Mouse (Mus musculus): Measurements from ENCODE around the gene Ap1ar. TPM values are rescaled to one million over a fixed set of nuclear protein-coding genes. Genes with fewer than 3 reads are reported as not detected.

The Ap1ar gene
- polyA plus RNA-seq, 1 experiment from 2014 or later, result 26.2 TPM

DNA sequence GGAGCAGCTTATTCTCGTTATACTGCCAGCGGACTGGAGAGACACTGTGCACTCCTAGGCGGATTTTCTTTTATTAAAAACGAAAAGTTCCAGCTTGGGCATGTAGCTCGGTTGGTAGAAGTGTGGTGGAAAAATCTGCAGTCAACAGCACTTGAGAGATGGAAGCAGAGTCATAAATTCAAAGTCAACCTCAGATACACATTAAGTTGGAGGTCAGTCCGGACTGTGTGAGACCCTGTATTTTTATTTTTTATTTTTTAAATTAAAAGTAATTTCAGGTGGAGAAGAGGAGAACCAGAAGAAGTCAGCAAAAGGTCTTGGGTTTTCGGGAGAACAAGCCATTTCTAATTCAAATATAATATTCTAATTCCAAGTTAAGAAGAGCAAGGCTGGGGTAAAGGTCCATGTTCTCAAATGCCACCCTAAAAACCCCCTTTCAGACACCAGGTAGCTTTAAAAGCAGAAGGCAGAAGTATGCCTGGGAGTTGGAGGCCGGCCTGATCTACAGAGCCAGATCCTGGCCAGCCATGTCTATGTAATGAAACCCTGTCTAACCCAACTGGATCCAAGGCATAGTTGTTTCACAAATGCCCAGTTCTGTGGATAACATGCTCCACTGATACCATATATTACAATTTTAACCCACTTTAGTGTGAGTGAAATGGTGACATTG is 785 bp upstream of the Ap1ar start:
- 32% methylated on average over 8 of the region's 8 CpGs for WGBS
- no peak; the same call in 1 of the 2 replicates for ATAC-seq (ENCODE audit: insufficient number of reproducible peaks, insufficient read depth, low FRiP score, low read depth)

DNA sequence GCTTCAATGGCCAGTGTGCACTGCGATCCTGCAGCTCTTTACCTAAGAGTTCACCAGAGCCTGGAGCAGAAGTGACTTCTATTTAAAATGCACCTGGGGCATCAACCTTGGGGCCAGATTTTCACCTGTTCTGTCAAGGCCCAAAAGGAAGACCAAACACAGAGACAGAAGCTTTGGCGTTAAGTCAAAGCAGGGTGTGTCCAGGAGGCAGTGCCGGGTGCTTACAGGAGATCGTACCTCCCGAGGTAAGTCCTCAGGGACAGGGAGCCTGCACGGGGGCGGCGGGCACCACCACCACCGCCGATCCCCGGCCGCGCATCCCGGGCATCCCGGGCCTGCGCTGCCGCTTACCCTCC is 547 bp downstream of the Ap1ar start:
- no peak for ATAC-seq (ENCODE audit: insufficient number of reproducible peaks, insufficient read depth, low FRiP score, low read depth)
- H3K27me3 ChIP-seq (ENCODE audit: control insufficient read depth, insufficient read depth, low read length), result 0 out of 2 replicates have a peak, but pooled peaks cover 3% of the 10 kb centered on the region
- H3K36me3 ChIP-seq (ENCODE audit: control insufficient read depth, insufficient read depth, low read length), result 0 out of 2 replicates have a peak, but pooled peaks cover 6% of the 10 kb centered on the region
- WGBS, result under 1% methylated on average over 17 of the region's 17 CpGs
- H3K27ac ChIP-seq (replicated peaks in 1 of 2; ENCODE audit: control insufficient read depth in 1 of 2, insufficient read depth in 1 of 2, low read depth in 2 of 2, low read length in 2 of 2), result peak overlapping the region; percentile 64 to 93; a peak in 3 of 4 replicates
- peak overlapping the region; percentile 90 to 97 for H3K4me3 ChIP-seq (ENCODE audit: control insufficient read depth in 1 of 2, insufficient read depth in 1 of 2, low read depth in 1 of 2, low read length in 2 of 2)
- H3K9ac ChIP-seq (ENCODE audit: low read length), result peak overlapping the region; percentile 89
- H3K9me3 ChIP-seq (ENCODE audit: control insufficient read depth, low read length), result no peaks in the 10 kb centered on the region
- peaks cover 0 to 15% of the 10 kb centered on the region in 2 experiments; a peak in 1 of 4 replicates for H3K4me1 ChIP-seq (ENCODE audit: control insufficient read depth in 2 of 2, insufficient read depth in 2 of 2, low read length in 2 of 2)
- H3K4me2 ChIP-seq (ENCODE audit: low read length), result peak overlapping the region; percentile 80

More for the DNA sequence above, 785 bp upstream of the Ap1ar start:
- Histone ChIP-seq H3K9ac (ENCODE audit: low read length) (peak overlapping the region; percentile 89), H3K4me1 (ENCODE audit: control insufficient read depth in 2 of 2, insufficient read depth in 2 of 2, low read length in 2 of 2) (peaks cover 0 to 15% of the 10 kb centered on the region in 2 experiments; a peak in 1 of 4 replicates), H3K36me3 (ENCODE audit: control insufficient read depth, insufficient read depth, low read length) (no peaks in the 10 kb centered on the region), H3K27me3 (ENCODE audit: control insufficient read depth, insufficient read depth, low read length) (0 out of 2 replicates have a peak, but pooled peaks cover 3% of the 10 kb centered on the region), H3K27ac (replicated peaks in 1 of 2; ENCODE audit: control insufficient read depth in 1 of 2, insufficient read depth in 1 of 2, low read depth in 2 of 2, low read length in 2 of 2) (peak overlapping the region; percentile 93 to 94), H3K4me2 (ENCODE audit: low read length) (peak overlapping the region; percentile 80), H3K4me3 (ENCODE audit: control insufficient read depth in 1 of 2, insufficient read depth in 1 of 2, low read depth in 1 of 2, low read length in 2 of 2) (peak overlapping the region; percentile 90 to 97), H3K9me3 (ENCODE audit: control insufficient read depth, low read length) (no peaks in the 10 kb centered on the region)

DNA sequence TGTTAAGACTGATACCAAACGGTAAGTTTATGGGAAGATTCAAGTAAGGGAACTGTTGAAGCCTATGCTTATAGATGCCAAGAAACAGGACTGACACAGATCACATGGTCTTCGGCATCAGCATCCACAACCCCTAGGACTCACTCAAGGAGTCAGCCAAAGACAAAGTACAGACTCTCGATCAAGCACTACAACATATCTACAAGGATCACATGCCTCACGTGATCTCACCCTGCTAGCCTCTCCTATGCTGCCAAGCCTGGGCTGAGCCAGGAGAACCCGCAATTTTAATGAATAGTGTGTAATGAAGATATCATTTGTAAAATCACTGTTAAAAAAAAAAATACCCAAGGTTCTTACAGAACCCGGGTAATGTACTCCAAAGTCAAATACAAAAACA is 1.7 kb downstream of the Ap1ar start:
- Histone ChIP-seq H3K4me3 (ENCODE audit: control insufficient read depth in 1 of 2, insufficient read depth in 1 of 2, low read depth in 1 of 2, low read length in 2 of 2) (no peak overlapping the region), H3K4me1 (ENCODE audit: control insufficient read depth in 2 of 2, insufficient read depth in 2 of 2, low read length in 2 of 2) (peaks cover 0 to 15% of the 10 kb centered on the region in 2 experiments; a peak in 1 of 4 replicates), H3K4me2 (ENCODE audit: low read length) (no peak overlapping the region), H3K9me3 (ENCODE audit: control insufficient read depth, low read length) (no peaks in the 10 kb centered on the region), H3K9ac (ENCODE audit: low read length) (no peak overlapping the region), H3K27ac (replicated peaks in 1 of 2; ENCODE audit: control insufficient read depth in 1 of 2, insufficient read depth in 1 of 2, low read depth in 2 of 2, low read length in 2 of 2) (no peak overlapping the region), H3K36me3 (ENCODE audit: control insufficient read depth, insufficient read depth, low read length) (0 out of 2 replicates have a peak, but pooled peaks cover 6% of the 10 kb centered on the region), H3K27me3 (ENCODE audit: control insufficient read depth, insufficient read depth, low read length) (no peaks in the 10 kb centered on the region)
- no peak for ATAC-seq (ENCODE audit: insufficient number of reproducible peaks, insufficient read depth, low FRiP score, low read depth)
- 65% methylated on average over 6 of the region's 6 CpGs for WGBS

DNA sequence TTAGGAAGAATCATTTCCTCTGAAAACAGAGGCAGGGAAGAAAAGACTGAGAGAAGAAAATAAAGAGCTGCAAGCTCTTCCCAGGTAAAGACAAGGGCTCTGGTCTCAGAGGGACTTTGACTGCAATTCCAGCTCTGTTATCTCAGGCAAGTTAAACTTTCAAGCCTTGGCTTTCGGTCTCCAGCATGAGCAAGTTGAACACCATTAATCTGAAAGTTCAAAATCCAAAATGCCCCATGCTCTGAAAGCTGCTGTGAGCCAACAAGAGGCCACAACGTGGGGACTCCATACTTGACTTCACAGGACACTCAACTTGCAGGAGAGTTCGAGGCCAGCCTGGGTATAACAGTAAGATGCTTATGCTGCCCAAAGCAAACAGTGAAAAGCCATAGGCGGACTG is 3.3 kb downstream of the Ap1ar start:
- WGBS, result 82% methylated on average over 4 of the region's 4 CpGs
- Histone ChIP-seq H3K9ac (ENCODE audit: low read length) (no peak overlapping the region), H3K9me3 (ENCODE audit: control insufficient read depth, low read length) (no peaks in the 10 kb centered on the region), H3K4me2 (ENCODE audit: low read length) (no peak overlapping the region), H3K27ac (replicated peaks in 1 of 2; ENCODE audit: control insufficient read depth in 1 of 2, insufficient read depth in 1 of 2, low read depth in 2 of 2, low read length in 2 of 2) (no peak overlapping the region), H3K36me3 (ENCODE audit: control insufficient read depth, insufficient read depth, low read length) (0 out of 2 replicates have a peak, but pooled peaks cover 6% of the 10 kb centered on the region), H3K27me3 (ENCODE audit: control insufficient read depth, insufficient read depth, low read length) (no peaks in the 10 kb centered on the region), H3K4me3 (ENCODE audit: control insufficient read depth in 1 of 2, insufficient read depth in 1 of 2, low read depth in 1 of 2, low read length in 2 of 2) (no peak overlapping the region), H3K4me1 (ENCODE audit: control insufficient read depth in 2 of 2, insufficient read depth in 2 of 2, low read length in 2 of 2) (peaks cover 0 to 15% of the 10 kb centered on the region in 2 experiments; a peak in 1 of 4 replicates)
- ATAC-seq (ENCODE audit: insufficient number of reproducible peaks, insufficient read depth, low FRiP score, low read depth), result no peak

DNA sequence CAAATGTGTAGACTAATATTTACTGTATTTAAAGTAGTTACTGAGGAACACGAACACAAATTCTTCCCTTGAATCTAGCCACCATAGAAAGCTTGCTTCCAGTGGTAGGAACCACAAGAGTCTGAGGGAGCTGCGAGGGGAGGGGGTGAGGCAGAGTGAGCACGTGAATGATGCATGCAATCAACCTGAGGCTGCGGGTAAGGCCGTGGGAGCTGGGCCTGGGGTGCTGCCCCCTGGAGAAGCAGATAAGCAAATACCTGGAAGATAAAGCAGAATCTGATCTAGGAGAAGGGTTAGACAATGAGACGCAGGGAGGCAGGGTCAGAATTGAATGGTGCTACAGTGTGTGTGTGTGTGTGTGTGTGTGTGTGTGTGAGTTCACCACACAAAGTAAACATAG is 6.2 kb downstream of the Ap1ar start:
- ATAC-seq (ENCODE audit: insufficient number of reproducible peaks, insufficient read depth, low FRiP score, low read depth), result no peak
- WGBS, result 51% methylated on average over 6 of the region's 6 CpGs
- H3K9me3 ChIP-seq (ENCODE audit: control insufficient read depth, low read length), result no peaks in the 10 kb centered on the region

DNA sequence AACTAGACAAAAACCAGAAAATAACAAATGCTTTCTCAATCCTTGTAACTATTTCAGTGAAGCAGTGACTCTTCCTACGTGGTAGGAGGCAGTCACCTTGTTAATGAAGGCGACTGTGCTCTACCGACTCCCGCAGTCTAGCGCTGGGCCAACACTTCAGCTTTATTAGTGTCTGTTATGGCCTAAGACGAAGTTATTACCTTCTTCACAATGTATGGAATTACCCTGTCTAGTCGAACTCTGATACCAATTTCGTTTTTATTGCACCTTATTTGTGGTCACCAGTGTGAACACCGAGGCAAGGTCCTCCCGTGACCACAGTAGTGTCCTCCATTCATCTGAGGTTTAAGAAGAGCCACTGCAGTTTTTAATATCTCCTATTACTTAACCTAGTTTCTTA is 7.1 kb downstream of the Ap1ar start:
- ATAC-seq (ENCODE audit: insufficient number of reproducible peaks, insufficient read depth, low FRiP score, low read depth), result no peak
- no peaks in the 10 kb centered on the region for H3K27me3 ChIP-seq (ENCODE audit: control insufficient read depth, insufficient read depth, low read length)
- H3K36me3 ChIP-seq (ENCODE audit: control insufficient read depth, insufficient read depth, low read length), result 0 out of 2 replicates have a peak, but pooled peaks cover 6% of the 10 kb centered on the region
- H3K9me3 ChIP-seq (ENCODE audit: control insufficient read depth, low read length), result no peaks in the 10 kb centered on the region
- no peak overlapping the region for H3K9ac ChIP-seq (ENCODE audit: low read length)
- no peak overlapping the region for H3K4me2 ChIP-seq (ENCODE audit: low read length)
- no peak overlapping the region for H3K27ac ChIP-seq (replicated peaks in 1 of 2; ENCODE audit: control insufficient read depth in 1 of 2, insufficient read depth in 1 of 2, low read depth in 2 of 2, low read length in 2 of 2)
- H3K4me1 ChIP-seq (ENCODE audit: control insufficient read depth in 2 of 2, insufficient read depth in 2 of 2, low read length in 2 of 2), result peaks cover 4 to 9% of the 10 kb centered on the region in 2 experiments; a peak in 3 of 4 replicates
- H3K4me3 ChIP-seq (ENCODE audit: control insufficient read depth in 1 of 2, insufficient read depth in 1 of 2, low read depth in 1 of 2, low read length in 2 of 2), result no peak overlapping the region
- WGBS, result 91% methylated on average over 10 of the region's 10 CpGs

More for the DNA sequence above, 6.2 kb downstream of the Ap1ar start:
- H3K4me1 ChIP-seq (ENCODE audit: control insufficient read depth in 2 of 2, insufficient read depth in 2 of 2, low read length in 2 of 2), result peaks cover 4 to 18% of the 10 kb centered on the region in 2 experiments; a peak in 3 of 4 replicates
- H3K27ac ChIP-seq (replicated peaks in 1 of 2; ENCODE audit: control insufficient read depth in 1 of 2, insufficient read depth in 1 of 2, low read depth in 2 of 2, low read length in 2 of 2), result no peak overlapping the region
- no peak overlapping the region for H3K9ac ChIP-seq (ENCODE audit: low read length)
- H3K36me3 ChIP-seq (ENCODE audit: control insufficient read depth, insufficient read depth, low read length), result 0 out of 2 replicates have a peak, but pooled peaks cover 6% of the 10 kb centered on the region
- H3K4me3 ChIP-seq (ENCODE audit: control insufficient read depth in 1 of 2, insufficient read depth in 1 of 2, low read depth in 1 of 2, low read length in 2 of 2), result no peak overlapping the region
- no peak overlapping the region for H3K4me2 ChIP-seq (ENCODE audit: low read length)
- no peaks in the 10 kb centered on the region for H3K27me3 ChIP-seq (ENCODE audit: control insufficient read depth, insufficient read depth, low read length)

DNA sequence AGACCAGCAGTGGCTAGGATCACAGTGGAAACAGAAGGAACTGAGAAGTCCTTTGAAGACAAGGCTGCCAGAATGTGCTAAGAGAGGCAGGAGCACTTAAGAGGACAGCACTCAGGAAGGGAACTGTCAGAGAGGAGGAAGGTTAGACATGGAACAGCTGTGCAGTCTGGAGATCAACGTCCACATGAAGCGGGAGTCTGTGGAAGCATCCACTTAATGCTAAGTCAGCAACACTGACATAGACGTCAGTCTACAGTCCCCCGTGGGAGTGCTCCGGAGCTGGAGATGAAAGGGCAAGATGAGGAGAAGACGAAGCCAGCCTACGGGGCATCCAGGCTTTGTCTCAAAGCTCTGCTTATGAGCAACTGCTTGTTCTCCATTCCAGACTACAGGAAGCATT is 10.2 kb downstream of the Ap1ar start:
- H3K9ac ChIP-seq (ENCODE audit: low read length), result no peak overlapping the region
- H3K27ac ChIP-seq (replicated peaks in 1 of 2; ENCODE audit: control insufficient read depth in 1 of 2, insufficient read depth in 1 of 2, low read depth in 2 of 2, low read length in 2 of 2), result no peak overlapping the region
- 13% methylated on average over 7 of the region's 7 CpGs for WGBS
- peaks cover 4 to 9% of the 10 kb centered on the region in 2 experiments; a peak in 3 of 4 replicates for H3K4me1 ChIP-seq (ENCODE audit: control insufficient read depth in 2 of 2, insufficient read depth in 2 of 2, low read length in 2 of 2)
- H3K9me3 ChIP-seq (ENCODE audit: control insufficient read depth, low read length), result no peaks in the 10 kb centered on the region
- no peak overlapping the region for H3K4me3 ChIP-seq (ENCODE audit: control insufficient read depth in 1 of 2, insufficient read depth in 1 of 2, low read depth in 1 of 2, low read length in 2 of 2)
- no peak overlapping the region for H3K4me2 ChIP-seq (ENCODE audit: low read length)
- no peaks in the 10 kb centered on the region for H3K27me3 ChIP-seq (ENCODE audit: control insufficient read depth, insufficient read depth, low read length)
- peaks cover 3% of the 10 kb centered on the region; the same call in 1 of the 2 replicates for H3K36me3 ChIP-seq (ENCODE audit: control insufficient read depth, insufficient read depth, low read length)
- no peak for ATAC-seq (ENCODE audit: insufficient number of reproducible peaks, insufficient read depth, low FRiP score, low read depth)
